Mouse (Mus musculus) small intestine, adult 2 months (tissue): ENCODE results near the gene S100a1. TPM values are rescaled to one million over a fixed set of nuclear protein-coding genes. Genes with fewer than 3 reads are reported as not detected.
A peak's percentile ranks its signal among the peaks of the same experiment; 100 is the strongest.

ENCODE experiments used
- H3K27ac ChIP-seq: fragments of 200-500 bp; 2 replicates; pipeline ENCODE4 v1.5.1; 2012; ENCODE audit warnings: low read depth, low read length, control low read depth, inconsistent platforms; ENCODE audit not compliant: insufficient read depth
- H3K27me3 ChIP-seq: fragments of 200-500 bp; 2 replicates; pipeline ENCODE4 v1.6.1; 2012; ENCODE audit warnings: mild to moderate bottlenecking, moderate library complexity, low read length, inconsistent platforms; ENCODE audit not compliant: control insufficient read depth, insufficient read depth
- H3K36me3 ChIP-seq: fragments of 200-500 bp; 2 replicates; pipeline ENCODE4 v1.6.1; 2012; ENCODE audit warnings: mild to moderate bottlenecking, low read length, control low read depth, inconsistent platforms; ENCODE audit not compliant: control insufficient read depth, insufficient read depth
- H3K4me1 ChIP-seq: fragments of 200-500 bp; 2 replicates; pipeline ENCODE4 v1.6.1; 2012; ENCODE audit warnings: low read length, inconsistent platforms, mixed read lengths; ENCODE audit not compliant: control insufficient read depth, insufficient read depth, insufficient read length
- H3K4me3 ChIP-seq: fragments of 200-500 bp; 2 replicates; pipeline ENCODE4 v1.5.1; 2012; ENCODE audit warnings: low read depth, mild to moderate bottlenecking, control low read depth, inconsistent platforms, low read length, moderate library complexity
- CTCF ChIP-seq: fragments of 200-500 bp; IDR thresholded peaks from 2 replicates; pipeline ENCODE4 v1.5.1; 2012; ENCODE audit warnings: low read depth, mild to moderate bottlenecking, control low read depth, inconsistent platforms, low read length, moderate library complexity, mixed read lengths; ENCODE audit not compliant: insufficient replicate concordance, insufficient read length; ENCODE audit errors: extremely low read depth
- POLR2A ChIP-seq: fragments of 200-500 bp; IDR thresholded peaks from 2 replicates; pipeline ENCODE4 v1.6.1; 2012; ENCODE audit warnings: low read depth, mild to moderate bottlenecking, control low read depth, inconsistent platforms, low read length, moderate library complexity
- WGBS: fragments of 180-500 bp; shearing (Covaris S2); methylation state at CpG from one replicate; pipeline ENCODE4 v1.1.7; 2018; 5-methylcytosine and 5-hydroxymethylcytosine counted together
- polyA plus RNA-seq: library from polyadenylated mRNA; depleted of rRNA; stranded (reverse); fragments of >200 nt; gene quantifications from 2 replicates; pipeline ENCODE4 v1.2.3, GENCODE M21; 2012

S100a1 gene
- polyA plus RNA-seq, 1 experiment = 20.2 TPM

GRCm38 (mm10) chr3:90540904-90541303 is 26.7 kb upstream of the S100a1 start:
- Histone ChIP-seq H3K27ac (0 out of 2 replicates have a peak overlapping the region, but pooled peaks have one; percentile 15), H3K4me3 (peak overlapping the region; percentile 38), H3K36me3 (peaks cover 6% of the 10 kb centered on the region), H3K4me1 (peaks cover 10% of the 10 kb centered on the region), H3K27me3 (no peaks in the 10 kb centered on the region)
- no peak for TF ChIP-seq POLR2A
- no peak for TF ChIP-seq CTCF
- 86% methylated on average over 4 of the region's 4 CpGs for WGBS

DNA sequence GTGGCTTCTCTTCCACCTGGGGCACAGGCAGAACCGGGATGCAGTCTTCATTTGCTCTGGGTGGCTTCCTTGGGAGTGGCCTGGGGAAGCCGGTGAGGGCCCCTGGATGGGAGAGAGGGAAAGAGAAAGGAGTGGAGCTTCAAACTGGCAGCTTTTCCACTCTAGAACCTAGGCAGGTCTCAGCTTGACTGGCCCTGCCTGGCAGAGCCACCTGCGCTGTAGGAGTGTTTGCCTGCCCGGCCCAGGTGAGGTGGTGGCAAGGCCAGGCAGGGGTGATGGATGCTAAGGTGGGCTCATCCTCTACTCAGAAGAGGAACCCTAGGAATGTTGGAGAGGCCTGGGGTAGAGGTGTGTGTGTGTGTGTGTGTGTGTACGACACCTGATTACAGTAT is 23.7 kb upstream of the S100a1 start:
- peaks cover 6% of the 10 kb centered on the region for H3K36me3 ChIP-seq
- H3K4me3 ChIP-seq = peak overlapping the region; percentile 64
- TF ChIP-seq CTCF (no peak), POLR2A (no peak)
- 30% methylated on average over 5 of the region's 5 CpGs for WGBS
- no peaks in the 10 kb centered on the region for H3K27me3 ChIP-seq
- peak overlapping the region; percentile 61 for H3K27ac ChIP-seq
- peaks cover 10% of the 10 kb centered on the region for H3K4me1 ChIP-seq

GRCm38 (mm10) chr3:90537141-90537904 is 23.1 kb upstream of the S100a1 start, which contains the start of gene S100a16:
S100a16 (plus strand) TSS chr3:90537254.
- Histone ChIP-seq H3K4me1 (peaks cover 10% of the 10 kb centered on the region), H3K27ac (peak within 1 kb of the TSS; percentile 61), H3K36me3 (peaks cover 3% of the 10 kb centered on the region; the same call in 1 of the 2 replicates), H3K27me3 (no peaks in the 10 kb centered on the region), H3K4me3 (peak within 1 kb of the TSS; percentile 64)
- peak; percentile 65; the same call in 1 of the 2 replicates for TF ChIP-seq POLR2A
- no peak for TF ChIP-seq CTCF
- 13% methylated on average over 10 of the region's 10 CpGs for WGBS

GRCm38 (mm10) chr3:90535446-90535845 is 21.3 kb upstream of the S100a1 start:
- H3K27ac ChIP-seq = no peak overlapping the region
- no peaks in the 10 kb centered on the region for H3K27me3 ChIP-seq
- H3K4me1 ChIP-seq = peaks cover 10% of the 10 kb centered on the region
- H3K4me3 ChIP-seq = no peak overlapping the region
- 69% methylated on average over 1 of the region's 1 CpGs for WGBS
- TF ChIP-seq CTCF (no peak), POLR2A (no peak)
- H3K36me3 ChIP-seq = no peaks in the 10 kb centered on the region

- H3K27me3 ChIP-seq = no peaks in the 10 kb centered on the region
- no peak overlapping the region for H3K4me3 ChIP-seq
- H3K36me3 ChIP-seq = no peaks in the 10 kb centered on the region
- H3K27ac ChIP-seq = no peak overlapping the region
- WGBS = 56% methylated on average over 5 of the region's 5 CpGs
- peaks cover 5% of the 10 kb centered on the region; the same call in 1 of the 2 replicates for H3K4me1 ChIP-seq
- TF ChIP-seq CTCF (no peak), POLR2A (no peak)
Observed at GRCm38 (mm10) chr3:90531713-90532112, 17.5 kb upstream of the S100a1 start.

GRCm38 (mm10) chr3:90527291-90527873 is 13.2 kb upstream of the S100a1 start:
- TF ChIP-seq POLR2A (no peak), CTCF (no peak)
- H3K4me3 ChIP-seq = no peak overlapping the region
- H3K27me3 ChIP-seq = no peaks in the 10 kb centered on the region
- WGBS = 94% methylated on average over 7 of the region's 7 CpGs
- H3K36me3 ChIP-seq = no peaks in the 10 kb centered on the region
- peaks cover 11% of the 10 kb centered on the region; the same call in 1 of the 2 replicates for H3K4me1 ChIP-seq
- no peak overlapping the region for H3K27ac ChIP-seq

DNA sequence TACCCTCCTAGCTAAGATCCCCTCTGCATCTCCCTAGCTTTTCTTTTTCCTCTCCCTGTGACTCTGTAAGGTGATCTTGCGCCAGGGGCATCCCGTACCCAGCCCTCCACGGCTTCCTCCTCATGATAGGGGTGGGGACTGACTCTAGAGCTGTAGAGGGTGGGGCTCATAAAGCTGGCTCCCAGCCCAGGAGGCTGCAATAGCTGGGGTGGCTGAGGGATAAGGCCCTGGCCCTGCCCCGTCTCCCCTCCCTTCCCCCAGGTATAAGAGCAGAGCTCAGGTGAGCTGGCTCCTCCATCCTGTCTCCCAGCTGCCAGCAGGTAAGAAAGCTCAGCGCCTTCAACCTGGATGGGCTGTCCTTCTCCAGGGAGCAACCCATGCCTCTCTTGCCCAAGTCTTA is 12.4 kb upstream of the S100a1 start, which contains the start of gene S100a14:
S100a14 (plus strand) TSS at position 277 of the 400 bp plus-strand sequence.
- TF ChIP-seq POLR2A = no peak
- no peak for TF ChIP-seq CTCF
- H3K27ac ChIP-seq = peak within 1 kb of the TSS; percentile 54
- H3K4me1 ChIP-seq = peaks cover 11% of the 10 kb centered on the region; the same call in 1 of the 2 replicates
- peak within 1 kb of the TSS; percentile 28 for H3K4me3 ChIP-seq
- H3K27me3 ChIP-seq = no peaks in the 10 kb centered on the region
- WGBS = 18% methylated on average over 5 of the region's 5 CpGs
- H3K36me3 ChIP-seq = no peaks in the 10 kb centered on the region
